Comparison of ENCODE assay signal across 23 mouse cellular contexts in the genomic region with DNA sequence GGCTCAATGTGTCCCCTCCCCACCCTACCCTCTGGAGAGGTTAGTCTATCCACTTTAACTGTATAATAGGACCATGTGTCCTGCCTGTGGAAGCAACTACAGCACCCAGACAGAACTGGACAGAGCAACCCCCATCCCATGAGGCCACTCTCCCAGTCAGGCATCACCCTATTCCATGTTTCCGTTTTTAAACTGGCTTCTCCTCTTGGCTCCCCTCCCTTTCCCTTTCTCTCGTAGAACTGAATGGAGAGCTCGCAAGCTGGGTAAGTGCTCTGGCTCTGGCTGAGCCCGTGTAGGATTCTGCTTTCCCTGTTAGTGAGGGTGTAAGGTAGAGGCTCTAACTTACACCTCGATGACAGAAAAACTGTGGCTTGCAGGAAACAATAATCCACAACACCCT. TPM values are rescaled to one million over a fixed set of nuclear protein-coding genes. Genes with fewer than 3 reads are reported as not detected.
"Had no signal": no experiment of that assay in that cellular context is flagged by ENCODE, and none has a peak within 500 bp of the region (broad histone marks: within the 10 kb centered on the region; RNA-seq: fewer than 3 reads in every experiment).

No protein-coding gene starts in this region.

- ATAC-seq: forebrain, postnatal 0 days; hindbrain, postnatal 0 days; intestine, embryonic 16.5 days; liver, embryonic 12.5 days had no signal

- H3K4me1 ChIP-seq: hindbrain, embryonic 13.5 days; hindbrain, embryonic 15.5 days; kidney, embryonic 15.5 days; limb, embryonic 15.5 days had no signal

- H3K27me3 ChIP-seq: hindbrain, embryonic 13.5 days; hindbrain, embryonic 15.5 days; kidney, embryonic 15.5 days; limb, embryonic 13.5 days; limb, embryonic 15.5 days; liver, embryonic 12.5 days had no signal

- H3K4me2 ChIP-seq: hindbrain, embryonic 13.5 days; hindbrain, embryonic 15.5 days; kidney, embryonic 15.5 days; limb, embryonic 13.5 days; limb, embryonic 15.5 days; liver, embryonic 12.5 days had no signal

- H3K27ac ChIP-seq: hindbrain, embryonic 13.5 days; hindbrain, embryonic 15.5 days; hindbrain, postnatal 0 days; kidney, embryonic 15.5 days; kidney, postnatal 0 days; limb, embryonic 13.5 days; limb, embryonic 15.5 days; liver, embryonic 12.5 days; liver, embryonic 14.5 days had no signal

- H3K9me3 ChIP-seq: hindbrain, embryonic 13.5 days; hindbrain, embryonic 15.5 days; kidney, embryonic 15.5 days; limb, embryonic 13.5 days; limb, embryonic 15.5 days; liver, embryonic 12.5 days had no signal

- DNase-seq: forebrain, postnatal 0 days; gastrocnemius, postnatal 14 days; gastrocnemius, postnatal 36 days; heart, adult 18-20 months; kidney, adult 11 months; kidney, adult 2 months; kidney, adult 9 months; kidney, postnatal 14 days; kidney, postnatal 36 days; layer of hippocampus, adult 9-11 months; layer of hippocampus, postnatal 36 days; left cerebral cortex, postnatal 4 days had no signal

- H3K4me3 ChIP-seq: hindbrain, embryonic 13.5 days; hindbrain, embryonic 15.5 days; kidney, embryonic 15.5 days; limb, embryonic 13.5 days; limb, embryonic 15.5 days; liver, embryonic 12.5 days had no signal

- H3K9ac ChIP-seq: forebrain, postnatal 0 days; hindbrain, embryonic 13.5 days; hindbrain, embryonic 15.5 days; kidney, embryonic 15.5 days; limb, embryonic 13.5 days; limb, embryonic 15.5 days; liver, embryonic 12.5 days; liver, embryonic 14.5 days had no signal

RNA-seq across cellular contexts. Expression of gene 1810010H24Rik, which starts 58.0 kb away (rescaled TPM):
- total RNA-seq: hematopoietic stem cell, adult 5-6 weeks had no signal
